Mouse (Mus musculus): ENCODE data around the gene Hpcal1. TPM values are rescaled to one million over a fixed set of nuclear protein-coding genes. Genes with fewer than 3 reads are reported as not detected.

The Hpcal1 gene
- polyA plus RNA-seq, 1 experiment: 65.5 TPM

GRCm38 (mm10) chr12:17748155-17748529 is 57.5 kb downstream of the Hpcal1 start:
- Histone ChIP-seq H3K9ac (ENCODE audit: low read depth, poor library complexity, severe bottlenecking) (no peak overlapping the region), H3K4me3 (ENCODE audit: low read depth, low read length) (no peak overlapping the region), H3K27me3 (ENCODE audit: control insufficient read depth, insufficient read depth, low read length, poor library complexity, severe bottlenecking) (no peaks in the 10 kb centered on the region), H3K4me1 (ENCODE audit: control insufficient read depth, insufficient read depth, low read length) (peaks cover 5% of the 10 kb centered on the region), H3K9me3 (replicated peaks; ENCODE audit: control insufficient read depth, insufficient read depth, low read length, poor library complexity, severe bottlenecking) (no peaks in the 10 kb centered on the region), H3K27ac (ENCODE audit: insufficient read depth, low read length) (no peak overlapping the region), H3K36me3 (ENCODE audit: control insufficient read depth, insufficient read depth, low read length, poor library complexity, severe bottlenecking) (no peaks in the 10 kb centered on the region)
- TF ChIP-seq EP300 (IDR thresholded peaks at IDR 0.05; ENCODE audit: insufficient read depth, low read depth, low read length) (no peak), CTCF (IDR thresholded peaks at IDR 0.05; ENCODE audit: low read depth, low read length) (no peak), POLR2A (IDR thresholded peaks at IDR 0.05; ENCODE audit: insufficient read depth, low read length) (no peak)

GRCm38 (mm10) chr12:17749784-17750183 is 59.1 kb downstream of the Hpcal1 start:
- no peaks in the 10 kb centered on the region for H3K9me3 ChIP-seq (replicated peaks; ENCODE audit: control insufficient read depth, insufficient read depth, low read length, poor library complexity, severe bottlenecking)
- H3K9ac ChIP-seq (ENCODE audit: low read depth, poor library complexity, severe bottlenecking): no peak overlapping the region
- no peaks in the 10 kb centered on the region for H3K27me3 ChIP-seq (ENCODE audit: control insufficient read depth, insufficient read depth, low read length, poor library complexity, severe bottlenecking)
- H3K4me3 ChIP-seq (ENCODE audit: low read depth, low read length): no peak overlapping the region
- no peaks in the 10 kb centered on the region for H3K36me3 ChIP-seq (ENCODE audit: control insufficient read depth, insufficient read depth, low read length, poor library complexity, severe bottlenecking)
- H3K4me1 ChIP-seq (ENCODE audit: control insufficient read depth, insufficient read depth, low read length): peaks cover 5% of the 10 kb centered on the region
- no peak overlapping the region for H3K27ac ChIP-seq (ENCODE audit: insufficient read depth, low read length)
- TF ChIP-seq CTCF (IDR thresholded peaks at IDR 0.05; ENCODE audit: low read depth, low read length) (no peak), POLR2A (IDR thresholded peaks at IDR 0.05; ENCODE audit: insufficient read depth, low read length) (no peak), EP300 (IDR thresholded peaks at IDR 0.05; ENCODE audit: insufficient read depth, low read depth, low read length) (no peak)

GRCm38 (mm10) chr12:17750500-17750899 is 59.8 kb downstream of the Hpcal1 start:
- TF ChIP-seq EP300 (IDR thresholded peaks at IDR 0.05; ENCODE audit: insufficient read depth, low read depth, low read length) (no peak), POLR2A (IDR thresholded peaks at IDR 0.05; ENCODE audit: insufficient read depth, low read length) (no peak), CTCF (IDR thresholded peaks at IDR 0.05; ENCODE audit: low read depth, low read length) (no peak)
- Histone ChIP-seq H3K36me3 (ENCODE audit: control insufficient read depth, insufficient read depth, low read length, poor library complexity, severe bottlenecking) (no peaks in the 10 kb centered on the region), H3K9ac (ENCODE audit: low read depth, poor library complexity, severe bottlenecking) (no peak overlapping the region), H3K9me3 (replicated peaks; ENCODE audit: control insufficient read depth, insufficient read depth, low read length, poor library complexity, severe bottlenecking) (no peaks in the 10 kb centered on the region), H3K4me1 (ENCODE audit: control insufficient read depth, insufficient read depth, low read length) (peaks cover 5% of the 10 kb centered on the region), H3K27ac (ENCODE audit: insufficient read depth, low read length) (no peak overlapping the region), H3K27me3 (ENCODE audit: control insufficient read depth, insufficient read depth, low read length, poor library complexity, severe bottlenecking) (no peaks in the 10 kb centered on the region), H3K4me3 (ENCODE audit: low read depth, low read length) (no peak overlapping the region)

- no peaks in the 10 kb centered on the region for H3K36me3 ChIP-seq (ENCODE audit: control insufficient read depth, insufficient read depth, low read length, poor library complexity, severe bottlenecking)
- TF ChIP-seq POLR2A (IDR thresholded peaks at IDR 0.05; ENCODE audit: insufficient read depth, low read length): no peak
- no peak for TF ChIP-seq EP300 (IDR thresholded peaks at IDR 0.05; ENCODE audit: insufficient read depth, low read depth, low read length)
- no peak for TF ChIP-seq CTCF (IDR thresholded peaks at IDR 0.05; ENCODE audit: low read depth, low read length)
- H3K4me3 ChIP-seq (ENCODE audit: low read depth, low read length): no peak overlapping the region
- H3K4me1 ChIP-seq (ENCODE audit: control insufficient read depth, insufficient read depth, low read length): peaks cover 1% of the 10 kb centered on the region
- no peak overlapping the region for H3K27ac ChIP-seq (ENCODE audit: insufficient read depth, low read length)
- H3K9me3 ChIP-seq (replicated peaks; ENCODE audit: control insufficient read depth, insufficient read depth, low read length, poor library complexity, severe bottlenecking): no peaks in the 10 kb centered on the region
- no peak overlapping the region for H3K9ac ChIP-seq (ENCODE audit: low read depth, poor library complexity, severe bottlenecking)
- H3K27me3 ChIP-seq (ENCODE audit: control insufficient read depth, insufficient read depth, low read length, poor library complexity, severe bottlenecking): no peaks in the 10 kb centered on the region
Measured at GRCm38 (mm10) chr12:17752828-17753227, 62.2 kb downstream of the Hpcal1 start.

DNA sequence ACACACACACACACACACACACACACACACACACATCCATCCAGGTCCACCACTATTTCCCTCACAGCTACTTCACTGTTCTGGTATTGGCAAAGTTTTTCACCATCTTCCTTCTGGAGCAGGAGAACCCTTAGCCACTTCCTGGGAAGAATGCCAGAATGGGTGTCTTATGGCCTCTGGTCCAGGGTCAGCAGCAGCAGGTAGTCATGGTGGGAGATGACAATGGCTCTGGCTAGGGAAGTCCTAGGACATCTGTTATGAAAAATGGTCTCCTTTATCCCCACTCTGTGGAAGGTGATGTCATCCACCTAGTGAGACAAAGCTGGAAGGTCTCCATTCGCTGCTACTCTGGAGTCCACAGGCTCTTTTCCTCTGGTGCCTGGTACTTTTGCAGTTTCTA is 64.1 kb downstream of the Hpcal1 start:
- H3K4me3 ChIP-seq (ENCODE audit: low read depth, low read length): no peak overlapping the region
- H3K36me3 ChIP-seq (ENCODE audit: control insufficient read depth, insufficient read depth, low read length, poor library complexity, severe bottlenecking): no peaks in the 10 kb centered on the region
- no peaks in the 10 kb centered on the region for H3K27me3 ChIP-seq (ENCODE audit: control insufficient read depth, insufficient read depth, low read length, poor library complexity, severe bottlenecking)
- no peak overlapping the region for H3K9ac ChIP-seq (ENCODE audit: low read depth, poor library complexity, severe bottlenecking)
- TF ChIP-seq EP300 (IDR thresholded peaks at IDR 0.05; ENCODE audit: insufficient read depth, low read depth, low read length) (no peak), CTCF (IDR thresholded peaks at IDR 0.05; ENCODE audit: low read depth, low read length) (no peak), POLR2A (IDR thresholded peaks at IDR 0.05; ENCODE audit: insufficient read depth, low read length) (no peak)
- no peaks in the 10 kb centered on the region for H3K9me3 ChIP-seq (replicated peaks; ENCODE audit: control insufficient read depth, insufficient read depth, low read length, poor library complexity, severe bottlenecking)
- no peak overlapping the region for H3K27ac ChIP-seq (ENCODE audit: insufficient read depth, low read length)
- H3K4me1 ChIP-seq (ENCODE audit: control insufficient read depth, insufficient read depth, low read length): no peaks in the 10 kb centered on the region

GRCm38 (mm10) chr12:17756891-17757290 is 66.2 kb downstream of the Hpcal1 start:
- H3K9ac ChIP-seq (ENCODE audit: low read depth, poor library complexity, severe bottlenecking): no peak overlapping the region
- no peak overlapping the region for H3K4me3 ChIP-seq (ENCODE audit: low read depth, low read length)
- H3K4me1 ChIP-seq (ENCODE audit: control insufficient read depth, insufficient read depth, low read length): no peaks in the 10 kb centered on the region
- H3K27ac ChIP-seq (ENCODE audit: insufficient read depth, low read length): no peak overlapping the region
- TF ChIP-seq CTCF (IDR thresholded peaks at IDR 0.05; ENCODE audit: low read depth, low read length) (no peak), POLR2A (IDR thresholded peaks at IDR 0.05; ENCODE audit: insufficient read depth, low read length) (no peak), EP300 (IDR thresholded peaks at IDR 0.05; ENCODE audit: insufficient read depth, low read depth, low read length) (no peak)
- no peaks in the 10 kb centered on the region for H3K36me3 ChIP-seq (ENCODE audit: control insufficient read depth, insufficient read depth, low read length, poor library complexity, severe bottlenecking)
- no peaks in the 10 kb centered on the region; the same call in 1 of the 2 replicates for H3K9me3 ChIP-seq (replicated peaks; ENCODE audit: control insufficient read depth, insufficient read depth, low read length, poor library complexity, severe bottlenecking)
- H3K27me3 ChIP-seq (ENCODE audit: control insufficient read depth, insufficient read depth, low read length, poor library complexity, severe bottlenecking): no peaks in the 10 kb centered on the region
